Mouse (Mus musculus) testis, adult 2 months (tissue): ENCODE data around the gene Gm10260. TPM values are rescaled to one million over a fixed set of nuclear protein-coding genes. Genes with fewer than 3 reads are reported as not detected.

Experiments
- H3K27ac ChIP-seq: fragments of 200-500 bp; 2 replicates; pipeline ENCODE4 v1.5.1; 2012; ENCODE audit warnings: low read depth, low read length; ENCODE audit not compliant: control insufficient read depth, insufficient read depth
- H3K27me3 ChIP-seq: fragments of 200-500 bp; 2 replicates; pipeline ENCODE4 v1.6.1; 2012; ENCODE audit warnings: mild to moderate bottlenecking, low read length, moderate library complexity; ENCODE audit not compliant: control insufficient read depth, insufficient read depth
- H3K36me3 ChIP-seq: fragments of 200-500 bp; 2 replicates; pipeline ENCODE4 v1.6.1; 2012; ENCODE audit warnings: mild to moderate bottlenecking, low read length; ENCODE audit not compliant: control insufficient read depth, insufficient read depth
- H3K4me1 ChIP-seq: fragments of 200-500 bp; 2 replicates; pipeline ENCODE4 v1.6.1; 2012; ENCODE audit warnings: low read length; ENCODE audit not compliant: control insufficient read depth, insufficient read depth
- H3K4me3 ChIP-seq: fragments of 200-500 bp; 2 replicates; pipeline ENCODE4 v1.5.1; 2012; ENCODE audit warnings: low read depth, mild to moderate bottlenecking, low read length, moderate library complexity, mixed read lengths; ENCODE audit not compliant: control insufficient read depth
- CTCF ChIP-seq: fragments of 200-500 bp; IDR thresholded peaks from 2 replicates; pipeline ENCODE4 v1.5.1; 2012; ENCODE audit warnings: low read depth, mild to moderate bottlenecking, inconsistent platforms, low read length, moderate library complexity; ENCODE audit not compliant: control insufficient read depth, insufficient read depth, insufficient replicate concordance
- POLR2A ChIP-seq: fragments of 200-500 bp; IDR thresholded peaks from 2 replicates; pipeline ENCODE4 v1.6.1; 2012; ENCODE audit warnings: low read depth, mild to moderate bottlenecking, inconsistent platforms, low read length, moderate library complexity; ENCODE audit not compliant: control insufficient read depth
- polyA plus RNA-seq: library from polyadenylated mRNA; depleted of rRNA; stranded (reverse); fragments of >200 nt; gene quantifications from 2 replicates; pipeline ENCODE4 v1.2.3, GENCODE M21; 2012

The Gm10260 gene
- polyA plus RNA-seq, 1 experiment, result 2.7 TPM

GRCm38 (mm10) chr13:97766600-97766999, 6.2 kb upstream of the Gm10260 start:
- Histone ChIP-seq H3K4me3 (no peak overlapping the region), H3K27me3 (no peaks in the 10 kb centered on the region), H3K27ac (no peak overlapping the region), H3K4me1 (no peaks in the 10 kb centered on the region), H3K36me3 (no peaks in the 10 kb centered on the region)
- TF ChIP-seq CTCF (no peak), POLR2A (no peak)

GRCm38 (mm10) chr13:97765913-97766312, 5.5 kb upstream of the Gm10260 start:
- H3K4me1 ChIP-seq, result no peaks in the 10 kb centered on the region
- H3K27ac ChIP-seq, result no peak overlapping the region
- H3K4me3 ChIP-seq, result no peak overlapping the region
- no peaks in the 10 kb centered on the region for H3K27me3 ChIP-seq
- no peak for TF ChIP-seq CTCF
- no peak for TF ChIP-seq POLR2A
- no peaks in the 10 kb centered on the region for H3K36me3 ChIP-seq

- H3K4me3 ChIP-seq, result no peak overlapping the region
- TF ChIP-seq POLR2A (no peak), CTCF (no peak)
- no peak overlapping the region for H3K27ac ChIP-seq
- no peaks in the 10 kb centered on the region for H3K27me3 ChIP-seq
- H3K4me1 ChIP-seq, result no peaks in the 10 kb centered on the region
- H3K36me3 ChIP-seq, result no peaks in the 10 kb centered on the region
Observed at GRCm38 (mm10) chr13:97764067-97764466, 3.6 kb upstream of the Gm10260 start.

GRCm38 (mm10) chr13:97763436-97763835, 3.0 kb upstream of the Gm10260 start:
- Histone ChIP-seq H3K27ac (no peak overlapping the region), H3K4me1 (no peaks in the 10 kb centered on the region), H3K36me3 (no peaks in the 10 kb centered on the region), H3K4me3 (no peak overlapping the region), H3K27me3 (no peaks in the 10 kb centered on the region)
- no peak for TF ChIP-seq POLR2A
- no peak for TF ChIP-seq CTCF

- TF ChIP-seq CTCF (no peak), POLR2A (no peak)
- Histone ChIP-seq H3K27ac (no peak overlapping the region), H3K4me3 (no peak overlapping the region), H3K27me3 (no peaks in the 10 kb centered on the region), H3K36me3 (no peaks in the 10 kb centered on the region), H3K4me1 (no peaks in the 10 kb centered on the region)
Observed at GRCm38 (mm10) chr13:97762121-97762520, 1.7 kb upstream of the Gm10260 start.

- Histone ChIP-seq H3K36me3 (no peaks in the 10 kb centered on the region), H3K4me1 (0 out of 2 replicates have a peak, but pooled peaks cover 2% of the 10 kb centered on the region), H3K4me3 (no peak overlapping the region), H3K27ac (no peak overlapping the region), H3K27me3 (no peaks in the 10 kb centered on the region)
- TF ChIP-seq CTCF, result no peak
Observed at GRCm38 (mm10) chr13:97757033-97757432, 3.4 kb downstream of the Gm10260 start.

- 0 out of 2 replicates have a peak, but pooled peaks cover 2% of the 10 kb centered on the region for H3K4me1 ChIP-seq
- no peaks in the 10 kb centered on the region for H3K27me3 ChIP-seq
- H3K36me3 ChIP-seq, result no peaks in the 10 kb centered on the region
- no peak overlapping the region for H3K27ac ChIP-seq
- H3K4me3 ChIP-seq, result no peak overlapping the region
- TF ChIP-seq CTCF, result no peak
- TF ChIP-seq POLR2A, result no peak
Observed at GRCm38 (mm10) chr13:97756091-97756490, 4.3 kb downstream of the Gm10260 start.

- Histone ChIP-seq H3K27me3 (no peaks in the 10 kb centered on the region), H3K4me1 (peaks cover 4% of the 10 kb centered on the region; the same call in 1 of the 2 replicates), H3K4me3 (no peak overlapping the region), H3K27ac (no peak overlapping the region), H3K36me3 (no peaks in the 10 kb centered on the region)
- TF ChIP-seq CTCF (no peak), POLR2A (no peak)
Observed at GRCm38 (mm10) chr13:97750851-97751381, 9.5 kb downstream of the Gm10260 start.
